Mouse (Mus musculus) limb, embryonic 10.5 days (tissue): ENCODE results near the gene Rnf130. TPM values are rescaled to one million over a fixed set of nuclear protein-coding genes. Genes with fewer than 3 reads are reported as not detected.

ENCODE experiments used
- DNase-seq: peaks from one replicate; pipeline ENCODE4 v3.0.0-alpha.2; 2017; ENCODE audit warnings: low spot score
- H3K27ac ChIP-seq: fragments of 300-500 bp; sonication (generic); 2 replicates; pipeline ENCODE4 v1.5.1; 2016; ENCODE audit warnings: mild to moderate bottlenecking
- H3K27me3 ChIP-seq: fragments of 300-500 bp; sonication (generic); 2 replicates; pipeline ENCODE4 v1.6.1; 2016; ENCODE audit warnings: low read depth, mild to moderate bottlenecking; ENCODE audit not compliant: poor library complexity, severe bottlenecking
- H3K36me3 ChIP-seq: fragments of 300-500 bp; sonication (generic); 2 replicates; pipeline ENCODE4 v1.6.1; 2016; ENCODE audit warnings: mild to moderate bottlenecking, moderate library complexity
- H3K4me1 ChIP-seq: fragments of 300-500 bp; sonication (generic); 2 replicates; pipeline ENCODE4 v1.6.1; 2016
- H3K4me3 ChIP-seq: fragments of 300-500 bp; sonication (generic); 2 replicates; pipeline ENCODE4 v1.5.1; 2016; ENCODE audit warnings: mild to moderate bottlenecking, moderate library complexity
- H3K9me3 ChIP-seq: fragments of 300-500 bp; sonication (generic); replicated peaks from 2 replicates; pipeline ENCODE4 v1.6.1; 2016; ENCODE audit warnings: mild to moderate bottlenecking
- WGBS: fragments of 180-500 bp; shearing (Covaris S2); methylation state at CpG from one replicate; pipeline ENCODE4 v1.1.7; 2016; 5-methylcytosine and 5-hydroxymethylcytosine counted together
- polyA plus RNA-seq: library from polyadenylated mRNA; unstranded; fragments of >200 nt; fragmentation: Nextera tagmentation; extraction: Ambion mirVana; gene quantifications from 2 replicates; pipeline ENCODE4 v1.2.1, GENCODE M21; 2016

The Rnf130 gene
- polyA plus RNA-seq, 1 experiment from 2014 or later: 62.5 TPM

GRCm38 (mm10) chr11:50034155-50034554 is 9.0 kb downstream of the Rnf130 start:
- Histone ChIP-seq H3K4me3 (no peak overlapping the region), H3K27ac (no peak overlapping the region), H3K9me3 (no peaks in the 10 kb centered on the region), H3K27me3 (no peaks in the 10 kb centered on the region), H3K4me1 (no peaks in the 10 kb centered on the region), H3K36me3 (no peaks in the 10 kb centered on the region)
- DNase-seq: no peak

- no peak for DNase-seq
- Histone ChIP-seq H3K27me3 (no peaks in the 10 kb centered on the region), H3K27ac (no peak overlapping the region), H3K4me1 (no peaks in the 10 kb centered on the region), H3K4me3 (no peak overlapping the region), H3K36me3 (no peaks in the 10 kb centered on the region), H3K9me3 (no peaks in the 10 kb centered on the region)
- WGBS: 78% methylated on average over 3 of the region's 3 CpGs
Observed at GRCm38 (mm10) chr11:50035726-50036125, 10.6 kb downstream of the Rnf130 start.

DNA sequence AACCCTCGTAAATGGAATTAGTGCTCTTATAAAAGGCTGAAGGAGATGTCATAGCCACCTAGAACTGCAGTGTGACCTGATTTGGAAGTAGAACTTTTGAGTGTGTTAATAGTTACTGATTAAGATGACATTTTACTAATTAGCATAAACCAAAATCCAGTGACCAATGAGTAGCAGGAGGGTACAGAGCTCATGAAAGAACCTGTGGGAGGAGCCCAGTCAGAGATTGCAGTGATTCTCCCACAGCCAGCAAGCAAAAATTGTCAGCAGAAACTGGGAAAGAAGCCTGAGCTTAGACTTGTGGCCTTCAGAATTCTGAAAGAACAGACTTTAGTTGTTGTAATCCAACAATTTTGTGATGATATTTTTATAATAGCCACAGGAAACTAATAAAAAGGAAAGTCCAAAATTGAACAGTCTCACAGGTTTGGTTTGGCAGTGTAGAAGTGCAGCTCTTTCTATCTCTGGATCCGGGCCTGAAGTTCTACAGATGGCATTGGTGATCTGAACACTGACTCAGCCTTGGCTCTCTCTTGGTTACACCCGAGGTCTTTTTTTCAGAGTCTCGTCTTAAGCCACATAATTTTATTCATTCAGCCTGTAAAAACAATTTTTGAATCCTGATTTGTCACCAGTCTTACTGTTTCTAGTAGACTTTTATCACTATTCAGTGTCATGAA is 11.8 kb downstream of the Rnf130 start:
- no peak for DNase-seq
- H3K36me3 ChIP-seq: no peaks in the 10 kb centered on the region
- WGBS: 85% methylated on average over 4 of the region's 4 CpGs

DNA sequence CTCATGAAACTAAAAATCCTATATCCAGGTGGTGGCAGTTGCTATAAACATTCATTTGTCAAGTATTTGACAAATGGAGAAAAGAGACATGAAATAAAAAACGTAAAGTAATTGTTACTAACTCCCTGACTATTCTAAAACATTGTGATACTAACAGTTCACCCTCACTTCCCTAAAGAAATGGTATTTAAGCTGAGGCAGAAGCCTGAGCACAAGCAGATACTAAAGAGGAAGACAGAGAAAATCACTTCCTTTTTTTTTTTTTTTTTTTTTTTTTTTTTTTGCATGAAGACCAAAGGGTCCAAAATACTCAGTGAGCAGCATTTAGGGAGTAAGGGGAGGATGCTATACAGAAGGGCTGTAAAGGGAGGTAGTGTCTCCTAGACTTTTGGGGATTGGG is 13.6 kb downstream of the Rnf130 start:
- 96% methylated on average over 1 of the region's 1 CpGs for WGBS
- H3K4me3 ChIP-seq: no peak overlapping the region
- H3K36me3 ChIP-seq: no peaks in the 10 kb centered on the region
- H3K4me1 ChIP-seq: no peaks in the 10 kb centered on the region
- no peak overlapping the region for H3K27ac ChIP-seq
- no peaks in the 10 kb centered on the region for H3K9me3 ChIP-seq
- H3K27me3 ChIP-seq: no peaks in the 10 kb centered on the region
- DNase-seq: no peak

More for the DNA sequence above, 11.8 kb downstream of the Rnf130 start:
- Histone ChIP-seq H3K27ac (no peak overlapping the region), H3K4me3 (no peak overlapping the region), H3K27me3 (no peaks in the 10 kb centered on the region), H3K9me3 (no peaks in the 10 kb centered on the region), H3K4me1 (no peaks in the 10 kb centered on the region)

DNA sequence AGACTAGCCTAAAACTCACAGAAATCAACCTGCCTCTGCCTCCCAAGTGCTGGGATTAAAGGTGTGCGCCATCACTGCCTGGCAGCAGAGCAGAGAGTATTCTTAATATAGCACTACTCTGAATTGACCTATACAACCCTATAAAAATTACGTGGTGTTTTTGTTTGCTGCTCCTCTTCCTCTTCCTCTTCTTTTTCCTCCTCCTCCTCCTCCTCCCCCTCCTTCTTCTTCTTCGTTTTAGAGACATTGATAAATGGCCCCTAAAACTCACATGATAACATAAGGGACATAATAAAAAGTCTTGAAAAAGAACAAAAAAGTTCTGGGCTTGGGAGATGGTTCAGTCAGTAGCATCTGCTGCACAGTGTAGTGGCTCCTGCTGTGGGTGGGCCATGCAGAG is 16.0 kb downstream of the Rnf130 start:
- DNase-seq: no peak
- 74% methylated on average over 3 of the region's 3 CpGs for WGBS

DNA sequence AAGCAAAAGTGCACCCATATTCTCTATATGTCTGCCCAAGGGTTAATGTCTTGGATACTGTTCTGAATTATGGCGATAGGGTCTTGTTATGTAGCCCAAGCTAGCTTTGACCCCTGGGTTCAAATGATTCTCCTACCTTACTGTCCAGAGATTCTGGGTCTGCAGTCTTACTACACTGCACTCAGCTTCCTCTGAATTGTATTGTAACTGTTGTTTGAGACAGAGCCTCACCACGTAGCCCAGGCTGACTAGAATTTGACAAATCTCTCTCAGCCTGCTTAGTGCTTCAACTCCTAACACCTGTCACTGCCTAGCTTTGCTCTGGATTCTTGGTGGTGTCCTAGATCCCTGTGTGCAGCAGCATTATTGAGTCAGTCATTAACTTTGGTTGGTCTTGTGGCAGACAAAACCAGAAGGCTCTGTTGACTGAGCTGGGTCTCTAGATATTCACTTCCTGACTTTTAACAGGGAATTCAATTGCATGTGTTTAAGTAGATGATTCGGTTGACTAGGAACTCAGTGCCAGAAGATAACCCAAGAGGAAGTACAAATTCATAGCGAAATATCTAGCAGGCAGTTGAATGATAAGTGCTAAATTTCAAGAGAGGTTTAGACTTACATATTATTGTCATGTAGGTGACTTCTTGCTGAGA is 17.3 kb downstream of the Rnf130 start:
- Histone ChIP-seq H3K36me3 (no peaks in the 10 kb centered on the region), H3K27ac (no peak overlapping the region), H3K27me3 (no peaks in the 10 kb centered on the region), H3K4me3 (no peak overlapping the region), H3K4me1 (no peaks in the 10 kb centered on the region), H3K9me3 (no peaks in the 10 kb centered on the region)
- WGBS: 93% methylated on average over 4 of the region's 4 CpGs
- no peak for DNase-seq

More for the DNA sequence above, 16.0 kb downstream of the Rnf130 start:
- H3K27ac ChIP-seq: no peak overlapping the region
- H3K36me3 ChIP-seq: no peaks in the 10 kb centered on the region
- H3K9me3 ChIP-seq: no peaks in the 10 kb centered on the region
- no peaks in the 10 kb centered on the region for H3K27me3 ChIP-seq
- no peaks in the 10 kb centered on the region for H3K4me1 ChIP-seq
- no peak overlapping the region for H3K4me3 ChIP-seq

GRCm38 (mm10) chr11:50044454-50044853 is 19.3 kb downstream of the Rnf130 start:
- no peaks in the 10 kb centered on the region for H3K9me3 ChIP-seq
- no peaks in the 10 kb centered on the region for H3K36me3 ChIP-seq
- 91% methylated on average over 4 of the region's 4 CpGs for WGBS
- no peak overlapping the region for H3K27ac ChIP-seq
- H3K27me3 ChIP-seq: no peaks in the 10 kb centered on the region
- no peaks in the 10 kb centered on the region for H3K4me1 ChIP-seq
- no peak for DNase-seq
- H3K4me3 ChIP-seq: no peak overlapping the region

GRCm38 (mm10) chr11:50047610-50048009 is 22.5 kb downstream of the Rnf130 start:
- Histone ChIP-seq H3K4me3 (no peak overlapping the region), H3K27me3 (no peaks in the 10 kb centered on the region), H3K27ac (no peak overlapping the region), H3K4me1 (no peaks in the 10 kb centered on the region), H3K36me3 (no peaks in the 10 kb centered on the region), H3K9me3 (no peaks in the 10 kb centered on the region)
- DNase-seq: no peak
- WGBS: 92% methylated on average over 1 of the region's 1 CpGs

DNA sequence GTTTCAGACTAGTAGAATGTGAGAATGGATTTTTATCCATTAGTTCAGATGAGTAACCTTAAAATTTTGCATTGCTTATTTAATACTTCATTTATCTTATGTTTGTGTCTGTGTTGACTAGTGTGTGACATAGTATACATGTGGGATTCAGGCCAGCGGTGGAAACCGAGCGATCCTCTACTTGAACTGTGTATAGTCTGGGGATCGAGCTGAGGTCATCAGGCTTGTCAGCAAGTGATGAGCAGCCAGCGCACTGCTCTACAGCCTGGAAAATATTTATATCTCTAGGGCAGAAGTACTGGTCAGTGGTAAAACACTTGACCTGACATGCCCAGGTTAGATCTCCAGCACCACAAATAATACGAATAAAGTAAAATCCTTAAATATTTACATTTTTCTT is 23.0 kb downstream of the Rnf130 start:
- Histone ChIP-seq H3K4me3 (no peak overlapping the region), H3K27ac (no peak overlapping the region), H3K36me3 (peaks cover 5% of the 10 kb centered on the region; the same call in 1 of the 2 replicates), H3K4me1 (no peaks in the 10 kb centered on the region), H3K9me3 (no peaks in the 10 kb centered on the region), H3K27me3 (no peaks in the 10 kb centered on the region)
- WGBS: 86% methylated on average over 6 of the region's 6 CpGs
- DNase-seq: no peak

GRCm38 (mm10) chr11:50050392-50050791 is 25.2 kb downstream of the Rnf130 start:
- Histone ChIP-seq H3K27me3 (no peaks in the 10 kb centered on the region), H3K36me3 (peaks cover 21% of the 10 kb centered on the region), H3K9me3 (no peaks in the 10 kb centered on the region), H3K4me3 (no peak overlapping the region), H3K27ac (no peak overlapping the region), H3K4me1 (no peaks in the 10 kb centered on the region)
- WGBS: 85% methylated on average over 6 of the region's 6 CpGs
- DNase-seq: no peak

- 95% methylated on average over 2 of the region's 2 CpGs for WGBS
- Histone ChIP-seq H3K4me3 (no peak overlapping the region), H3K27ac (no peak overlapping the region), H3K27me3 (no peaks in the 10 kb centered on the region), H3K36me3 (peaks cover 37% of the 10 kb centered on the region), H3K4me1 (0 out of 2 replicates have a peak, but pooled peaks cover 2% of the 10 kb centered on the region), H3K9me3 (no peaks in the 10 kb centered on the region)
- no peak for DNase-seq
Observed at GRCm38 (mm10) chr11:50057713-50058112, 32.6 kb downstream of the Rnf130 start.

GRCm38 (mm10) chr11:50058277-50058676 is 33.1 kb downstream of the Rnf130 start:
- no peak overlapping the region for H3K27ac ChIP-seq
- no peak for DNase-seq
- no peaks in the 10 kb centered on the region for H3K27me3 ChIP-seq
- H3K36me3 ChIP-seq: peaks cover 32% of the 10 kb centered on the region
- 90% methylated on average over 6 of the region's 6 CpGs for WGBS
- 0 out of 2 replicates have a peak, but pooled peaks cover 2% of the 10 kb centered on the region for H3K4me1 ChIP-seq
- no peaks in the 10 kb centered on the region for H3K9me3 ChIP-seq
- H3K4me3 ChIP-seq: no peak overlapping the region

DNA sequence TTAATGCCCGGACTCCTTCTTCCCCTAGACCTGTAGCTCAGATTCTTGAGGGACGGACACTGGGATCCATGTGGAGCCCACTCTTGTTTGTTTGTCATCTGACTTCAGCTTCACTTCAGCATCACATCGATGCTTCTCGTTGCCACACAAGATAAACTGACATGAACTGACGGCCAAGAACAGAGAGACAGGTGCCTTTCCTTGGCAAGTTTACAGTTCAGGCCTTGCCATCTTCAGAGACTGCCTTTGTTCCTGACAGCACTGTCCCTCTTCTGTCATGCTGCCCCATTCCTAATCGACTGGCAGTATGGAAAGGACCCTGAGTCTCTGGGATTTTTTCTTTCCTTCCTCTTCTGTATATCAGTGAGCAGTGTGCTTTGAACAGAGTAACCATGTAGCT is 33.9 kb downstream of the Rnf130 start:
- Histone ChIP-seq H3K27ac (no peak overlapping the region), H3K36me3 (peaks cover 29% of the 10 kb centered on the region), H3K4me3 (no peak overlapping the region), H3K4me1 (0 out of 2 replicates have a peak, but pooled peaks cover 2% of the 10 kb centered on the region), H3K9me3 (no peaks in the 10 kb centered on the region), H3K27me3 (no peaks in the 10 kb centered on the region)
- DNase-seq: no peak
- WGBS: 94% methylated on average over 6 of the region's 6 CpGs
